In genomic region chr9:108136930-108137462, GRCm38 (mm10) we compare ENCODE assay signal across 9 mouse cellular contexts. TPM values are rescaled to one million over a fixed set of nuclear protein-coding genes. Genes with fewer than 3 reads are reported as not detected.
DNase-seq lines count a peak whose midpoint lies in the region; ATAC-seq and TF ChIP-seq lines count a peak whose summit lies in the region.
"Had no signal": no experiment of that assay in that cellular context is flagged by ENCODE, and none has a peak within 500 bp of the region (broad histone marks: within the 10 kb centered on the region; RNA-seq: fewer than 3 reads in every experiment).

No protein-coding gene starts in this region.

- peak; percentile 87 for DNase-seq in heart, adult 11 months
- DNase-seq in heart, postnatal 25 days (ENCODE audit: low spot score): no peak
- peak; percentile 84 to 93 for DNase-seq in cerebellum, adult 2 months
- DNase-seq in embryo, embryonic 11 days: no peak
- no peak for DNase-seq in ovary, postnatal 10 days (ENCODE audit: low spot score)

- peaks cover 65% of the 10 kb centered on the region for H3K4me1 ChIP-seq in cerebellum, adult 2 months (ENCODE audit: control insufficient read depth, insufficient read depth, low read length)
- H3K4me1 ChIP-seq in heart, embryonic 12.5 days (replicated peaks): peaks cover 13% of the 10 kb centered on the region
- H3K4me1 ChIP-seq in limb, embryonic 13.5 days: peaks cover 17% of the 10 kb centered on the region
- no peaks in the 10 kb centered on the region for H3K4me1 ChIP-seq in kidney, embryonic 16.5 days (ENCODE audit: insufficient read depth, low read length)

- 9% methylated on average over 6 of the region's 6 CpGs for WGBS in cerebellum, adult 2 months
- WGBS in heart, embryonic 12.5 days: 50% methylated on average over 6 of the region's 6 CpGs
- WGBS in limb, embryonic 13.5 days: 51% methylated on average over 6 of the region's 6 CpGs
- WGBS in kidney, embryonic 16.5 days: 77% methylated on average over 6 of the region's 6 CpGs

- no peak for TF ChIP-seq POLR2A in cerebellum, adult 2 months (IDR thresholded peaks at IDR 0.05; ENCODE audit: borderline replicate concordance, insufficient read depth, low read length)

- H3K4me3 ChIP-seq in cerebellum, adult 2 months (replicated peaks; ENCODE audit: insufficient read depth, low read depth, low read length): no peak overlapping the region
- no peak overlapping the region for H3K4me3 ChIP-seq in heart, embryonic 12.5 days
- H3K4me3 ChIP-seq in limb, embryonic 13.5 days: 0 out of 2 replicates have a peak overlapping the region, but pooled peaks have one; percentile 3
- no peak overlapping the region for H3K4me3 ChIP-seq in kidney, embryonic 16.5 days (ENCODE audit: low read length)
- H3K4me3 ChIP-seq: lung, embryonic 15.5 days had no signal

- intact Hi-C loops in heart, postnatal 25 days (cut with DNase I): loop anchor here (1.0 to 2.0 kb wide), 2 partner anchors 61 to 148 kb away; no protein-coding TSS in a partner anchor

- ATAC-seq in heart, embryonic 12.5 days (ENCODE audit: insufficient number of reproducible peaks, low FRiP score): peak; percentile 53
- 0 out of 2 replicates have a peak, but pooled peaks have one; percentile 57 for ATAC-seq in limb, embryonic 13.5 days (ENCODE audit: low FRiP score, low read depth)
- ATAC-seq in kidney, embryonic 16.5 days (ENCODE audit: low FRiP score, low TSS enrichment): no peak

- TF ChIP-seq CTCF in cerebellum, adult 2 months (IDR thresholded peaks at IDR 0.05; ENCODE audit: borderline replicate concordance, insufficient read depth, low read depth, low read length): no peak

- no peak overlapping the region for H3K9ac ChIP-seq in heart, embryonic 12.5 days
- H3K9ac ChIP-seq in limb, embryonic 13.5 days: no peak overlapping the region
- H3K9ac ChIP-seq in kidney, embryonic 16.5 days (replicated peaks; ENCODE audit: low read length): no peak overlapping the region
- H3K9ac ChIP-seq: lung, embryonic 15.5 days had no signal

- H3K9me3 ChIP-seq in heart, embryonic 12.5 days (replicated peaks): no peaks in the 10 kb centered on the region
- H3K9me3 ChIP-seq in limb, embryonic 13.5 days: no peaks in the 10 kb centered on the region
- no peaks in the 10 kb centered on the region for H3K9me3 ChIP-seq in kidney, embryonic 16.5 days (ENCODE audit: low read length)
- H3K9me3 ChIP-seq: lung, embryonic 15.5 days had no signal

- no peaks in the 10 kb centered on the region for H3K27me3 ChIP-seq in cerebellum, adult 2 months (ENCODE audit: control insufficient read depth, insufficient read depth, low read length)
- 0 out of 2 replicates have a peak, but pooled peaks cover 8% of the 10 kb centered on the region for H3K27me3 ChIP-seq in heart, embryonic 12.5 days (replicated peaks)
- H3K27me3 ChIP-seq in limb, embryonic 13.5 days: no peaks in the 10 kb centered on the region
- H3K27me3 ChIP-seq in kidney, embryonic 16.5 days (ENCODE audit: insufficient read depth, low read length): no peaks in the 10 kb centered on the region; the same call in 1 of the 2 replicates
- H3K27me3 ChIP-seq: lung, embryonic 15.5 days had no signal

- peak overlapping the region; percentile 35 for H3K4me2 ChIP-seq in heart, embryonic 12.5 days
- H3K4me2 ChIP-seq in limb, embryonic 13.5 days (replicated peaks): peak overlapping the region; percentile 50
- no peak overlapping the region for H3K4me2 ChIP-seq in kidney, embryonic 16.5 days (replicated peaks; ENCODE audit: low read depth, low read length)
- H3K4me2 ChIP-seq: lung, embryonic 15.5 days had no signal

- no peaks in the 10 kb centered on the region for H3K36me3 ChIP-seq in heart, embryonic 12.5 days
- H3K36me3 ChIP-seq in limb, embryonic 13.5 days: no peaks in the 10 kb centered on the region
- H3K36me3 ChIP-seq in kidney, embryonic 16.5 days (ENCODE audit: insufficient read depth, low read length): no peaks in the 10 kb centered on the region
- H3K36me3 ChIP-seq: lung, embryonic 15.5 days had no signal

- H3K27ac ChIP-seq in cerebellum, adult 2 months (ENCODE audit: insufficient read depth, low read length): peak overlapping the region; percentile 90
- peak overlapping the region; percentile 4; the same call in 1 of the 2 replicates for H3K27ac ChIP-seq in heart, embryonic 12.5 days (ENCODE audit: poor library complexity, severe bottlenecking)
- H3K27ac ChIP-seq in limb, embryonic 13.5 days: peak overlapping the region; percentile 58
- no peak overlapping the region for H3K27ac ChIP-seq in kidney, embryonic 16.5 days (ENCODE audit: low read length)
- H3K27ac ChIP-seq: lung, embryonic 15.5 days had no signal

RNA-seq across cellular contexts. Expression of gene Apeh, which starts 42.6 kb away (rescaled TPM):
- total RNA-seq in heart, postnatal 25 days (2021): 10 to 100 TPM; 43.1 to 45.4 TPM
- polyA plus RNA-seq in cerebellum, adult 2 months (2012; rRNA removed): 69.6 and 83.5 TPM in 2 replicates
- polyA plus RNA-seq in heart, embryonic 12.5 days (2016; fragmentation: Nextera tagmentation; extraction: Ambion mirVana): 48.0 and 51.1 TPM in 2 replicates
- polyA plus RNA-seq in limb, embryonic 13.5 days (2015; fragmentation: Nextera tagmentation; extraction: Ambion mirVana): 42.5 and 47.3 TPM in 2 replicates
- 87.8 and 93.0 TPM in 2 replicates for polyA plus RNA-seq in kidney, embryonic 16.5 days (2015; fragmentation: Nextera tagmentation; extraction: Ambion mirVana)

RNA-seq across cellular contexts. Expression of gene Bsn, which starts 53.2 kb away (rescaled TPM):
- total RNA-seq in heart, postnatal 25 days (2021): under 1 TPM; 0.03 TPM
- polyA plus RNA-seq in cerebellum, adult 2 months (2012; rRNA removed): 70.0 and 77.6 TPM in 2 replicates
- polyA plus RNA-seq in heart, embryonic 12.5 days (2016; fragmentation: Nextera tagmentation; extraction: Ambion mirVana): 0.39 and 0.50 TPM in 2 replicates
- polyA plus RNA-seq in limb, embryonic 13.5 days (2015; fragmentation: Nextera tagmentation; extraction: Ambion mirVana): 0.88 and 0.89 TPM in 2 replicates
- polyA plus RNA-seq in kidney, embryonic 16.5 days (2015; fragmentation: Nextera tagmentation; extraction: Ambion mirVana): 0.64 and 0.67 TPM in 2 replicates

RNA-seq across cellular contexts. Expression of gene Rnf123, which starts 53.9 kb away (rescaled TPM):
- total RNA-seq in heart, postnatal 25 days (2021): 100 to 1,000 TPM in 1 of 2 experiments, 10 to 100 TPM in 1; 90.1 to 112 TPM
- polyA plus RNA-seq in cerebellum, adult 2 months (2012; rRNA removed): 184 and 213 TPM in 2 replicates
- polyA plus RNA-seq in heart, embryonic 12.5 days (2016; fragmentation: Nextera tagmentation; extraction: Ambion mirVana): 32.8 and 37.0 TPM in 2 replicates
- polyA plus RNA-seq in limb, embryonic 13.5 days (2015; fragmentation: Nextera tagmentation; extraction: Ambion mirVana): 31.2 and 35.2 TPM in 2 replicates
- polyA plus RNA-seq in kidney, embryonic 16.5 days (2015; fragmentation: Nextera tagmentation; extraction: Ambion mirVana): 37.2 and 44.3 TPM in 2 replicates

RNA-seq across cellular contexts. Expression of gene Mst1, which starts 56.8 kb away (rescaled TPM):
- not detected for total RNA-seq in heart, postnatal 25 days (2021)
- 0.13 TPM in 1 of 2 replicates, not detected in the other for polyA plus RNA-seq in cerebellum, adult 2 months (2012; rRNA removed)
- 0.31 and 0.37 TPM in 2 replicates for polyA plus RNA-seq in heart, embryonic 12.5 days (2016; fragmentation: Nextera tagmentation; extraction: Ambion mirVana)
- polyA plus RNA-seq in limb, embryonic 13.5 days (2015; fragmentation: Nextera tagmentation; extraction: Ambion mirVana): 0.20 and 0.51 TPM in 2 replicates
- 0.10 and 0.21 TPM in 2 replicates for polyA plus RNA-seq in kidney, embryonic 16.5 days (2015; fragmentation: Nextera tagmentation; extraction: Ambion mirVana)

Comparison
In these comparisons a context has a peak if more than half of its experiments do, and no peak if none do; other contexts are left out.
1. DNase-seq: peak in heart, adult 11 months (single experiment) and cerebellum, adult 2 months (2 of 2); none in heart, postnatal 25 days (single experiment), embryo, embryonic 11 days (single experiment) and ovary, postnatal 10 days (single experiment).
2. RNA of gene Bsn, which starts 53.2 kb away (polyA plus RNA-seq): 70.0 to 77.6 TPM in cerebellum, adult 2 months; 0.88 to 0.89 TPM in limb, embryonic 13.5 days, 0.64 to 0.67 TPM in kidney, embryonic 16.5 days and 0.39 to 0.50 TPM in heart, embryonic 12.5 days; every median in the first group is over 10 times any median in the second.